Mouse (Mus musculus): ENCODE measurements around the gene Pebp1. TPM values are rescaled to one million over a fixed set of nuclear protein-coding genes. Genes with fewer than 3 reads are reported as not detected.

The Pebp1 gene
- polyA plus RNA-seq (2014; fragmentation: Illumina TruSeq; extraction: RNeasy Lipid Tissue Mini Kit (QIAGEN cat#74804); ENCODE audit: low read depth, low replicate concordance), result 49.2 TPM

DNA sequence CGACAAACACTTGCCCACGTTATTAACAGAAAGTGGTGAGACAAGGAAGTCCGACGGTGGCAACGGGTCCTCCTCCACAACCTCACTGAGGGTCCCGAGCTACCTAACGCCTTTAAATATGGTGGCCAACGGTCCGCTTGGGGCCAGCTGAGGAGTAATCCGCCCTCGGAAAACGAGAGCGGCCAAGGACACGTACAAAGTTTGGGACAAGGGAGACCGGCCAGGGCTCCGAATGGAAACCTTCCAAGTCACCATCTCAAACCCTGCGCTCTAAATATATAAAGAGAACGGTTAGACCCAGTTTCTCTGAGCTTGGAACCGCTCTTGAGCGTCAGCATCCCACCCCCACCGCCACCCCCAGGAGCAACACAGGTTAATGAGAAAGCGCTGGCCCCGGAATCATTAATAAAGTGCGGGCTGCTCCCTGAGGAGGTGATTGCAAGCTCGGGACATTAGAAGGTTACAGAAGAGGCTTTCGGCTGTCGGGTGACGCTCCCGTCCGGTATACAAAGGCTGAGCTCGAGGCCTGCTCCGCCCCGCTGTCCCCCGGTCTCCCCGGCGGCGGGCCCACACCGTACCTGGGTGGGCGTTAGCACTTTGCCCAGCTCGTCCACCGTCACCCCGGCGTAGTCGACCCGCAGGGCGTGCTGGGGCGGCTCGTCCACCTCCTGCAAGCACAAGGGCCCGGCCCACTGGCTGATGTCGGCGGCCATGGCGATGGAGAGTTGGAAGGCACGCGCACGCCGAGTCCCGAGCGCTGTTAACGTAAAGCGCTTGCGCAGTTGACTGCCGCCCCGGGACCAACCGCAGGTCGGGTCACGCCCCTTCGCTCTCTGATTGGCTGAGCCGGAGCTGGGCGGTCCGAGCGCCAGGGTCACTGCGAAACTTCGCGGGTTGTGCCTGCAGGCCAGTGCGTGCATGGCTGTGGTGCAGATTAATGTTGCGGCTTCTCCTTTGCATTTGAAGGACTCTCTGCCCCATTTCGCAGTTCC lies at the start of gene Pebp1:
Gene Pebp1 (minus strand): TSS at position 795 of the 992 bp plus-strand sequence.

DNA sequence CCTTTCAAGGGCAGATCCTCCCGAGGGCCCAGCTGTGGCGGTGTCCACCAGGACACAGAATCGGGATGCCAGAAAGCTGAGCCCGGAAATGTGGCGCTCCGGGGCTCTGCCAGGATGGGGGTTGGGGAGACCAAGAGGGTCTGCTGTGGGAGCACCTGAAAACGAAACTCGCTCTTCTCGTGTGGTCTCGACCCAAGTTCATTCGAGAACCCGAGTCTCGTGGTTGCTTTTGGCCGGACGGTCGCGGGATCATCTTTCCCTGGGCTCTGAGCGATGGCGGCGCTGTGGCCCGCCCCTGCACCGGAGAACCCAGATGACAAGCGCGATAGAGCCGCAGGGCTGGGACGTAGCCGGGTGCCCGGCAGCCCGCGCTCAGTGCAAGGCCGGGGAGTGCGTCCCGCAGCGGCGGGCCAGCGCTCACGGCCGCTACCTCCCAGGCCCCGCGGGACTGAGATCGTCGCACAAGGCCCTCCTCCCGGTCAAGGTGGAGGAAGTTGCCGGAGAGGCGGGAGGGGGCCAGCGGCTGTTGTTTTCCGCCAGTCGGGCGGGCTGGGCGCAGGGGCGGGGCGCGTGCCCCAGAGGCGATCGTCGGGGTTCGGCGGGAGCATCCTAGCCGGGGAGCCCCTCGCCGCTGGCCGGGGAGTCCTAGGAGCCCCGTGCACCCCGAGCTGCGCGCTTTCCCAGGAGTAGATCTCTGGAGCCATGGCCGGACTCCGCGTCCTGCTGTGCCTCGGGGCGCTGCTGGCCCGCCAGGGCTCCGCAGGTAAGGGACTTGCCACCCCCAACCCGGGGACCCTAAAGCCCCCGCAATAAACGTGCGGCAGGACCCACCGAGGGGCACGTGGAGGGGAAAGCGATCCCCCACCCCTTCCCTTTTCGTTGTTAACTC lies 31.6 kb upstream of the Pebp1 start, which contains the start of gene Vsig10:
Gene Vsig10 (plus strand): TSS at position 343 of the 889 bp plus-strand sequence.

Other genes with a start within 250 kb of the Pebp1 start
- 32.7 TPM for gene Suds3, start 171.5 kb downstream of the Pebp1 start, polyA plus RNA-seq (2014; fragmentation: Illumina TruSeq; extraction: RNeasy Lipid Tissue Mini Kit (QIAGEN cat#74804); ENCODE audit: low read depth, low replicate concordance)
- 8.2 TPM for gene Taok3, start 167.5 kb downstream of the Pebp1 start, polyA plus RNA-seq (2014; fragmentation: Illumina TruSeq; extraction: RNeasy Lipid Tissue Mini Kit (QIAGEN cat#74804); ENCODE audit: low read depth, low replicate concordance)
- 8.7 TPM for gene Vsig10, start 31.5 kb upstream of the Pebp1 start, polyA plus RNA-seq (2014; fragmentation: Illumina TruSeq; extraction: RNeasy Lipid Tissue Mini Kit (QIAGEN cat#74804); ENCODE audit: low read depth, low replicate concordance)
- gene Wsb2, start 69.7 kb upstream of the Pebp1 start, polyA plus RNA-seq (2014; fragmentation: Illumina TruSeq; extraction: RNeasy Lipid Tissue Mini Kit (QIAGEN cat#74804); ENCODE audit: low read depth, low replicate concordance), result 25.1 TPM
- gene Rfc5, start 101.4 kb upstream of the Pebp1 start, polyA plus RNA-seq (2014; fragmentation: Illumina TruSeq; extraction: RNeasy Lipid Tissue Mini Kit (QIAGEN cat#74804); ENCODE audit: low read depth, low replicate concordance), result 3.3 TPM
- 2.6 TPM for gene Ksr2, start 126.4 kb upstream of the Pebp1 start, polyA plus RNA-seq (2014; fragmentation: Illumina TruSeq; extraction: RNeasy Lipid Tissue Mini Kit (QIAGEN cat#74804); ENCODE audit: low read depth, low replicate concordance)

All from kidney, adult 10 weeks (tissue).